Mouse (Mus musculus): Measurements from ENCODE around the gene Prpf39. TPM values are rescaled to one million over a fixed set of nuclear protein-coding genes. Genes with fewer than 3 reads are reported as not detected.

The Prpf39 gene
- total RNA-seq, 2 experiments from 2014 or later: 12.1 to 12.4 TPM

Other genes starting within 250 kb of the Prpf39 start
- 1 to 10 TPM; 2.4 to 3.5 TPM for gene Gm527, start 118.4 kb upstream of the Prpf39 start, total RNA-seq (2021)
- 1 to 10 TPM; 9.0 TPM for gene Klhl28, start 70.8 kb upstream of the Prpf39 start, total RNA-seq (2021)
- gene Togaram1, start 70.5 kb upstream of the Prpf39 start, total RNA-seq (2021): 1 to 10 TPM; 6.9 to 8.2 TPM
- gene Fkbp3, start 37.7 kb downstream of the Prpf39 start, total RNA-seq (2021): 100 to 1,000 TPM; 188 to 207 TPM
- 1 to 10 TPM; 1.4 to 1.9 TPM for gene Fancm, start 39.3 kb downstream of the Prpf39 start, total RNA-seq (2021)
- gene Mis18bp1, start 136.3 kb downstream of the Prpf39 start, total RNA-seq (2021): not detected
- gene Wdr20rt, start 189.2 kb downstream of the Prpf39 start, total RNA-seq (2021): not detected

All from gastrocnemius, adult 18-20 months (tissue).